Mouse (Mus musculus) MEL (cell line): ENCODE results near the gene Nkap. TPM values are rescaled to one million over a fixed set of nuclear protein-coding genes. Genes with fewer than 3 reads are reported as not detected.

Experiments
- DNase-seq: peaks from one replicate; pipeline ENCODE4 v3.0.0; 2011; ENCODE audit warnings: low read depth, low spot score
- H3K27ac ChIP-seq: 2 replicates; pipeline ENCODE4 v1.5.1; 2012; ENCODE audit warnings: low read depth, mild to moderate bottlenecking, control low read depth, low read length, moderate library complexity; ENCODE audit not compliant: control insufficient read depth
- H3K27me3 ChIP-seq, 2 experiments: fragments of 150-350 bp in 1 of 2; sonication (generic) in 1 of 2; 2 replicates each; pipeline ENCODE4 v1.6.1; 2012; ENCODE audit warnings: low read length in 2 of 2, mild to moderate bottlenecking in 2 of 2, improper control_type of control experiment in 1 of 2, moderate library complexity in 1 of 2; ENCODE audit not compliant: insufficient read depth in 2 of 2, control insufficient read depth in 1 of 2
- H3K36me3 ChIP-seq, 2 experiments: 2 replicates each; pipeline ENCODE4 v1.6.1; 2012 to 2014; ENCODE audit warnings: low read length in 2 of 2, improper control_type of control experiment in 1 of 2, inconsistent platforms in 1 of 2, mild to moderate bottlenecking in 1 of 2; ENCODE audit not compliant: insufficient read depth in 2 of 2, control insufficient read depth in 1 of 2
- H3K4me1 ChIP-seq, 2 experiments: fragments of 150-350 bp in 1 of 2; sonication (generic) in 1 of 2; 2 replicates each; pipeline ENCODE4 v1.6.1; 2012; ENCODE audit warnings: low read length in 2 of 2, improper control_type of control experiment in 1 of 2, mild to moderate bottlenecking in 1 of 2; ENCODE audit not compliant: insufficient read depth in 2 of 2, control insufficient read depth in 1 of 2
- H3K4me3 ChIP-seq, 2 experiments: fragments of 150-350 bp in 1 of 2; sonication (generic) in 1 of 2; 2 replicates each; pipeline ENCODE4 v1.5.1; 2012; ENCODE audit warnings: low read depth in 2 of 2, low read length in 2 of 2, mild to moderate bottlenecking in 2 of 2, moderate library complexity in 2 of 2, control low read depth in 1 of 2, improper control_type of control experiment in 1 of 2; ENCODE audit not compliant: control insufficient read depth in 1 of 2, insufficient read depth in 1 of 2
- H3K79me2 ChIP-seq: 2 replicates; pipeline ENCODE4 v1.6.1; 2012; ENCODE audit warnings: mild to moderate bottlenecking, low read length, moderate library complexity; ENCODE audit not compliant: control insufficient read depth, poor library complexity, insufficient read depth
- H3K9ac ChIP-seq: 2 replicates; pipeline ENCODE4 v1.6.1; 2012; ENCODE audit warnings: low read depth, mild to moderate bottlenecking, control low read depth, low read length, moderate library complexity; ENCODE audit not compliant: control insufficient read depth, poor library complexity, severe bottlenecking
- H3K9me3 ChIP-seq: fragments of 150-350 bp; sonication (generic); replicated peaks from 2 replicates; pipeline ENCODE4 v1.6.1; 2012; ENCODE audit warnings: mild to moderate bottlenecking, low read length, improper control_type of control experiment, moderate library complexity; ENCODE audit not compliant: insufficient read depth
- BHLHE40 ChIP-seq: IDR thresholded peaks from 2 replicates; pipeline ENCODE4 v1.6.1; 2012; ENCODE audit warnings: low read depth, mild to moderate bottlenecking, inconsistent platforms, low read length, improper control_type of control experiment, borderline replicate concordance
- CHD1 ChIP-seq: IDR thresholded peaks from 2 replicates; pipeline ENCODE4 v1.6.1; 2012; ENCODE audit warnings: low read depth, mild to moderate bottlenecking, inconsistent platforms, low read length, improper control_type of control experiment
- CHD2 ChIP-seq: IDR thresholded peaks from 2 replicates; pipeline ENCODE4 v1.6.1; 2011; ENCODE audit warnings: low read length, improper control_type of control experiment
- CTCF ChIP-seq, 3 experiments: IDR thresholded peaks in 2 of 3; conservative IDR thresholded peaks in 1 of 3; 2 replicates each; pipeline ENCODE4 v1.5.1; 2011 to 2012; ENCODE audit warnings: low read length in 3 of 3, low read depth in 2 of 3, mild to moderate bottlenecking in 2 of 3, improper control_type of control experiment in 1 of 3, inconsistent platforms in 1 of 3, mixed read lengths in 1 of 3, moderate library complexity in 1 of 3; ENCODE audit not compliant: control insufficient read depth in 1 of 3, insufficient read depth in 1 of 3, poor library complexity in 1 of 3, severe bottlenecking in 1 of 3
- E2F4 ChIP-seq: IDR thresholded peaks from 2 replicates; pipeline ENCODE4 v1.6.1; 2011; ENCODE audit warnings: low read depth, low read length, improper control_type of control experiment, borderline replicate concordance
- EP300 ChIP-seq, 2 experiments: IDR thresholded peaks; 2 replicates each; pipeline ENCODE4 v1.6.1; 2011; ENCODE audit warnings: improper control_type of control experiment in 2 of 2, low read length in 2 of 2, low read depth in 1 of 2, mild to moderate bottlenecking in 1 of 2
- ETS1 ChIP-seq: IDR thresholded peaks from 2 replicates; pipeline ENCODE4 v1.6.1; 2012; ENCODE audit warnings: low read depth, mild to moderate bottlenecking, inconsistent platforms, low read length, improper control_type of control experiment, moderate library complexity
- HCFC1 ChIP-seq: IDR thresholded peaks from 2 replicates; pipeline ENCODE4 v1.6.1; 2012; ENCODE audit warnings: low read depth, mild to moderate bottlenecking, inconsistent platforms, low read length, improper control_type of control experiment, moderate library complexity
- JUND ChIP-seq: IDR thresholded peaks from 2 replicates; pipeline ENCODE4 v1.6.1; 2011; ENCODE audit warnings: low read depth, mild to moderate bottlenecking, improper control_type of control experiment, low read length
- KAT2A ChIP-seq: conservative IDR thresholded peaks from 2 replicates; pipeline ENCODE4 v1.6.1; 2012; ENCODE audit warnings: low read depth, low read length, improper control_type of control experiment, inconsistent platforms
- MAFK ChIP-seq: IDR thresholded peaks from 2 replicates; pipeline ENCODE4 v1.6.1; 2011; ENCODE audit warnings: low read depth, mild to moderate bottlenecking, low read length, improper control_type of control experiment, borderline replicate concordance
- MAX ChIP-seq: IDR thresholded peaks from 2 replicates; pipeline ENCODE4 v1.6.1; 2011; ENCODE audit warnings: low read length, improper control_type of control experiment
- MAZ ChIP-seq: IDR thresholded peaks from 2 replicates; pipeline ENCODE4 v1.6.1; 2012; ENCODE audit warnings: low read depth, mild to moderate bottlenecking, inconsistent platforms, low read length, improper control_type of control experiment
- MEF2A ChIP-seq: IDR thresholded peaks from 2 replicates; pipeline ENCODE4 v1.6.1; 2014; ENCODE audit warnings: low read depth, mild to moderate bottlenecking, inconsistent platforms, low read length, improper control_type of control experiment; ENCODE audit not compliant: poor library complexity, insufficient replicate concordance, severe bottlenecking; ENCODE audit errors: extremely low read depth
- MXI1 ChIP-seq: IDR thresholded peaks from 2 replicates; pipeline ENCODE4 v1.6.1; 2011; ENCODE audit warnings: mild to moderate bottlenecking, low read depth, low read length, improper control_type of control experiment
- MYB ChIP-seq: IDR thresholded peaks from 2 replicates; pipeline ENCODE4 v1.6.1; 2011; ENCODE audit warnings: mild to moderate bottlenecking, low read depth, low read length, improper control_type of control experiment
- NELFE ChIP-seq: IDR thresholded peaks from 2 replicates; pipeline ENCODE4 v1.6.1; 2011; ENCODE audit warnings: low read depth, low read length, improper control_type of control experiment
- NRF1 ChIP-seq: IDR thresholded peaks from 2 replicates; pipeline ENCODE4 v1.6.1; 2014; ENCODE audit warnings: low read depth, mild to moderate bottlenecking, inconsistent platforms, low read length, improper control_type of control experiment, moderate library complexity; ENCODE audit not compliant: poor library complexity, insufficient read depth, severe bottlenecking
- POLR2A ChIP-seq, 2 experiments: IDR thresholded peaks; 2 replicates each; pipeline ENCODE4 v1.6.1; 2011 to 2012; ENCODE audit warnings: low read length in 2 of 2, mild to moderate bottlenecking in 2 of 2, control low read depth in 1 of 2, improper control_type of control experiment in 1 of 2, low read depth in 1 of 2, moderate library complexity in 1 of 2; ENCODE audit not compliant: control insufficient read depth in 1 of 2, insufficient read depth in 1 of 2, poor library complexity in 1 of 2
- POLR2AphosphoS5 ChIP-seq: IDR thresholded peaks from 2 replicates; pipeline ENCODE4 v1.6.1; 2012; ENCODE audit warnings: low read depth, borderline replicate concordance, mild to moderate bottlenecking, inconsistent platforms, low read length, moderate library complexity, mixed read lengths
- RAD21 ChIP-seq: IDR thresholded peaks from 2 replicates; pipeline ENCODE4 v1.6.1; 2011; ENCODE audit warnings: mild to moderate bottlenecking, low read depth, low read length, improper control_type of control experiment
- RCOR1 ChIP-seq: IDR thresholded peaks from 2 replicates; pipeline ENCODE4 v1.6.1; 2012; ENCODE audit warnings: low read depth, mild to moderate bottlenecking, inconsistent platforms, low read length, improper control_type of control experiment
- SIN3A ChIP-seq: IDR thresholded peaks from 2 replicates; pipeline ENCODE4 v1.6.1; 2012; ENCODE audit warnings: low read length, improper control_type of control experiment, inconsistent platforms
- TAL1 ChIP-seq: IDR thresholded peaks from 2 replicates; pipeline ENCODE4 v1.6.1; 2012; ENCODE audit warnings: mild to moderate bottlenecking, inconsistent platforms, low read length, moderate library complexity, mixed read lengths
- TBP ChIP-seq: IDR thresholded peaks from 2 replicates; pipeline ENCODE4 v1.8.0; 2011; ENCODE audit warnings: low read depth, low read length, improper control_type of control experiment
- TCF12 ChIP-seq: IDR thresholded peaks from 2 replicates; pipeline ENCODE4 v1.6.1; 2014; ENCODE audit warnings: low read depth, mild to moderate bottlenecking, inconsistent platforms, low read length, improper control_type of control experiment, moderate library complexity
- USF2 ChIP-seq, 2 experiments: IDR thresholded peaks; 2 replicates each; pipeline ENCODE4 v1.6.1; 2011 to 2012; ENCODE audit warnings: improper control_type of control experiment in 2 of 2, low read length in 2 of 2, borderline replicate concordance in 1 of 2, inconsistent platforms in 1 of 2, low read depth in 1 of 2, mild to moderate bottlenecking in 1 of 2; ENCODE audit not compliant: insufficient read depth in 1 of 2
- ZC3H11A ChIP-seq: IDR thresholded peaks from 2 replicates; pipeline ENCODE4 v1.6.1; 2012; ENCODE audit warnings: low read depth, mild to moderate bottlenecking, inconsistent platforms, low read length, improper control_type of control experiment
- ZKSCAN1 ChIP-seq: IDR thresholded peaks from 2 replicates; pipeline ENCODE4 v1.6.1; 2012; ENCODE audit warnings: low read depth, mild to moderate bottlenecking, inconsistent platforms, low read length, improper control_type of control experiment, moderate library complexity
- ZMIZ1 ChIP-seq: IDR thresholded peaks from 2 replicates; pipeline ENCODE4 v1.6.1; 2012; ENCODE audit warnings: low read depth, mild to moderate bottlenecking, inconsistent platforms, low read length, improper control_type of control experiment, moderate library complexity
- ZNF384 ChIP-seq: IDR thresholded peaks from 2 replicates; pipeline ENCODE4 v1.6.1; 2012; ENCODE audit warnings: low read depth, mild to moderate bottlenecking, inconsistent platforms, low read length, improper control_type of control experiment
- polyA plus RNA-seq, 2 experiments: library from polyadenylated mRNA; stranded (reverse) in 1 of 2; unstranded in 1 of 2; fragments of >175 nt in 1 of 2; fragments of >200 nt in 1 of 2; gene quantifications; 2 replicates each; pipeline versions ENCODE4 v1.2.1 to v1.2.4; 2012; ENCODE audit warnings: low replicate concordance in 2 of 2, low read depth in 1 of 2; ENCODE audit not compliant: insufficient read length in 2 of 2, insufficient read depth in 1 of 2, missing spikeins in 1 of 2
- total RNA-seq: library from RNA; depleted of rRNA; stranded (reverse); fragments of 300-350 nt; gene quantifications from 2 replicates; pipeline ENCODE4 v1.2.3, GENCODE M21; 2012

Nkap gene
- total and polyA plus RNA-seq, 3 experiments: 10.5 to 14.5 TPM; not detected in 1

DNA sequence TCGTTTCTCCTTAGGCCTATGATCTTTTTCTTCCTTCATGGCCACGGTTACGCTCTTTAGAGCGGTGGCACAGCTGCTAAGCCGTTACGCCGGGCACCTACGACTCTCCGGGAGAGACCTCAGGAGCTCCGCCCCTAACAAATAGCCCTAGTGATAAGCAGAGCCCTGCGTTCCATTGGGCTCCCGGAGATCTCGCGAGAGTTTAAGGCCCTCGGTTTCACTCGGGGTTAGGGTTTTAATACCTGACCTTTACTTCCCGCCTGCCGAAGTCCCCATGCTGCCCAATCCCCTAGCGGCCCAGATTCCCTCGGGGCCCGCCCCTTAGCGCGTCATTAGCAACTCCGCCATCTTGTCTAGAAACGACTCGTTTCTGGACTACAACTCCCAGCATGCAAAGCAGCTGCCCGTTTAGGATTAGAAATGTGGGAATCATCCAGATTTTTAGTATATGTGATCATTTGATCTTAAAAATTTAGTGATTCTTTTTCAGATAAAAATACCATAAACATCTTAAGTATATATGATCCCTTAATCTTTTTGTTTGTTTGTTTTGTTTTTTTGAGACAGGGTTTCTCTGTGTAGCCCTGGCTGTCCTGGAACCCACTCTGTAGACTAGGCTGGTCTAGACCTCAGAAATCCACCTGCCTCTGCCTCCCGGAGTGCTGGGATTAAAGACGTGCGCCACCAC lies 16.3 kb upstream of the Nkap start, which contains the start of gene Upf3b (continued):
- peak; percentile 50 to 86; a peak in 3 of 4 replicates for TF ChIP-seq POLR2A (IDR thresholded peaks at IDR 0.05; ENCODE audit: control insufficient read depth in 1 of 2, insufficient read depth in 1 of 2, low read depth in 1 of 2, low read length in 2 of 2, poor library complexity in 1 of 2)
- TF ChIP-seq HCFC1: peak; percentile 91
- TF ChIP-seq KAT2A: peak; percentile 49; the same call in 1 of the 2 replicates
- TF ChIP-seq NELFE: peak; percentile 78
- peak; percentile 47; the same call in 1 of the 2 replicates for TF ChIP-seq MAX
- TF ChIP-seq TBP: peak; percentile 75
- no peak for TF ChIP-seq MEF2A
- no peak for TF ChIP-seq EP300 (IDR thresholded peaks at IDR 0.05; ENCODE audit: low read depth in 1 of 2, low read length in 2 of 2)
- TF ChIP-seq TAL1: no peak
- no peak for TF ChIP-seq NRF1
- TF ChIP-seq ETS1: no peak; the same call in 1 of the 2 replicates
- no peak for TF ChIP-seq BHLHE40
- TF ChIP-seq JUND: no peak
- TF ChIP-seq SIN3A: peak; percentile 75
- peak; percentile 92 for TF ChIP-seq CHD2
- no peak for TF ChIP-seq MAFK
- TF ChIP-seq CHD1: no peak
- no peak for TF ChIP-seq TCF12
- no peak for TF ChIP-seq ZKSCAN1

GRCm38 (mm10) chrX:37110881-37111193 lies 15.8 kb upstream of the Nkap start:
- H3K36me3 ChIP-seq: peaks cover 4 to 19% of the 10 kb centered on the region in 2 experiments
- H3K4me3 ChIP-seq: peak overlapping the region; percentile 42 to 43; a peak in 3 of 4 replicates
- H3K4me1 ChIP-seq: peaks cover 0 to 2% of the 10 kb centered on the region in 2 experiments; a peak in 2 of 4 replicates
- H3K27me3 ChIP-seq: no peaks in the 10 kb centered on the region
- H3K9me3 ChIP-seq: no peaks in the 10 kb centered on the region
- H3K27ac ChIP-seq: peak overlapping the region; percentile 40; the same call in 1 of the 2 replicates
- peak; percentile 53 for DNase-seq
- peaks cover 11% of the 10 kb centered on the region for H3K79me2 ChIP-seq
- peak overlapping the region; percentile 50 for H3K9ac ChIP-seq
- TF ChIP-seq MYB (no peak), MXI1 (no peak), MEF2A (no peak), RAD21 (no peak), JUND (no peak), ZC3H11A (no peak), MAFK (no peak), POLR2A (IDR thresholded peaks at IDR 0.05; ENCODE audit: control insufficient read depth in 1 of 2, insufficient read depth in 1 of 2, low read depth in 1 of 2, low read length in 2 of 2, poor library complexity in 1 of 2) (peak in 1 of 2 experiments; percentile 34; a peak in 1 of 4 replicates), TCF12 (no peak), MAZ (no peak), USF2 (IDR thresholded peaks at IDR 0.05; ENCODE audit: borderline replicate concordance in 1 of 2, insufficient read depth in 1 of 2, low read depth in 1 of 2, low read length in 2 of 2) (no peak), CHD1 (no peak), E2F4 (no peak), ZMIZ1 (peak; percentile 99), TBP (no peak), ZNF384 (no peak), MAX (no peak), POLR2AphosphoS5 (peak; percentile 75; the same call in 1 of the 2 replicates), ETS1 (0 out of 2 replicates have a peak, but pooled peaks have one; percentile 45), CTCF (IDR thresholded peaks at IDR 0.05 in 2 of 3, conservative IDR thresholded peaks at IDR 0.05 in 1 of 3; ENCODE audit: control insufficient read depth in 1 of 3, insufficient read depth in 1 of 3, low read depth in 2 of 3, low read length in 3 of 3, poor library complexity in 1 of 3, severe bottlenecking in 1 of 3) (no peak), SIN3A (no peak), TAL1 (no peak), RCOR1 (no peak)
